Mouse (Mus musculus): Measurements from ENCODE around the gene Atg16l2. TPM values are rescaled to one million over a fixed set of nuclear protein-coding genes. Genes with fewer than 3 reads are reported as not detected.

Gene Atg16l2
- polyA plus RNA-seq, 1 experiment from 2014 or later: 25.8 TPM

GRCm38 (mm10) chr7:101292086-101292485 is 10.0 kb downstream of the Atg16l2 start:
- peaks cover 40% of the 10 kb centered on the region for H3K36me3 ChIP-seq
- no peak for ATAC-seq (ENCODE audit: insufficient number of reproducible peaks, insufficient read depth, low FRiP score, low TSS enrichment, low read depth)
- no peak overlapping the region for H3K4me3 ChIP-seq (replicated peaks)
- no peak overlapping the region for H3K27ac ChIP-seq
- H3K27me3 ChIP-seq: no peaks in the 10 kb centered on the region
- H3K9me3 ChIP-seq: no peaks in the 10 kb centered on the region
- WGBS: 67% methylated on average over 4 of the region's 4 CpGs
- H3K4me1 ChIP-seq (replicated peaks): peaks cover 10% of the 10 kb centered on the region
- H3K4me2 ChIP-seq: no peak overlapping the region
- H3K9ac ChIP-seq (replicated peaks): no peak overlapping the region

- Histone ChIP-seq H3K9ac (replicated peaks) (no peak overlapping the region), H3K4me1 (replicated peaks) (peaks cover 5% of the 10 kb centered on the region), H3K27me3 (no peaks in the 10 kb centered on the region), H3K4me2 (no peak overlapping the region), H3K36me3 (peaks cover 41% of the 10 kb centered on the region), H3K4me3 (replicated peaks) (no peak overlapping the region), H3K9me3 (no peaks in the 10 kb centered on the region), H3K27ac (no peak overlapping the region)
- ATAC-seq (ENCODE audit: insufficient number of reproducible peaks, insufficient read depth, low FRiP score, low TSS enrichment, low read depth): no peak
- 89% methylated on average over 8 of the region's 8 CpGs for WGBS
These were observed 10.4 kb downstream of the Atg16l2 start for GRCm38 (mm10) chr7:101291641-101292040.

GRCm38 (mm10) chr7:101291211-101291610 is 10.8 kb downstream of the Atg16l2 start:
- no peak for ATAC-seq (ENCODE audit: insufficient number of reproducible peaks, insufficient read depth, low FRiP score, low TSS enrichment, low read depth)
- Histone ChIP-seq H3K27ac (no peak overlapping the region), H3K4me3 (replicated peaks) (no peak overlapping the region), H3K9me3 (no peaks in the 10 kb centered on the region), H3K27me3 (no peaks in the 10 kb centered on the region), H3K4me1 (replicated peaks) (peaks cover 1% of the 10 kb centered on the region; the same call in 1 of the 2 replicates), H3K9ac (replicated peaks) (no peak overlapping the region), H3K4me2 (no peak overlapping the region), H3K36me3 (peaks cover 46% of the 10 kb centered on the region)
- WGBS: 89% methylated on average over 5 of the region's 5 CpGs

- ATAC-seq (ENCODE audit: insufficient number of reproducible peaks, insufficient read depth, low FRiP score, low TSS enrichment, low read depth): no peak
- 89% methylated on average over 10 of the region's 10 CpGs for WGBS
- Histone ChIP-seq H3K9me3 (no peaks in the 10 kb centered on the region), H3K9ac (replicated peaks) (no peak overlapping the region), H3K4me3 (replicated peaks) (no peak overlapping the region), H3K4me2 (no peak overlapping the region), H3K27me3 (no peaks in the 10 kb centered on the region), H3K4me1 (replicated peaks) (no peaks in the 10 kb centered on the region), H3K27ac (no peak overlapping the region), H3K36me3 (peaks cover 45% of the 10 kb centered on the region)
These were observed 11.7 kb downstream of the Atg16l2 start for GRCm38 (mm10) chr7:101290401-101290800.

- peaks cover 57% of the 10 kb centered on the region for H3K36me3 ChIP-seq
- WGBS: 33% methylated on average over 4 of the region's 4 CpGs
- H3K4me3 ChIP-seq (replicated peaks): no peak overlapping the region
- no peaks in the 10 kb centered on the region for H3K9me3 ChIP-seq
- no peak overlapping the region for H3K4me2 ChIP-seq
- ATAC-seq (ENCODE audit: insufficient number of reproducible peaks, insufficient read depth, low FRiP score, low TSS enrichment, low read depth): no peak
- H3K27me3 ChIP-seq: no peaks in the 10 kb centered on the region
- H3K27ac ChIP-seq: no peak overlapping the region
- no peaks in the 10 kb centered on the region for H3K4me1 ChIP-seq (replicated peaks)
- no peak overlapping the region for H3K9ac ChIP-seq (replicated peaks)
These were observed 13.6 kb downstream of the Atg16l2 start for GRCm38 (mm10) chr7:101288436-101288835.

- no peak overlapping the region for H3K27ac ChIP-seq
- H3K4me3 ChIP-seq (replicated peaks): no peak overlapping the region
- no peaks in the 10 kb centered on the region for H3K4me1 ChIP-seq (replicated peaks)
- peaks cover 60% of the 10 kb centered on the region for H3K36me3 ChIP-seq
- ATAC-seq (ENCODE audit: insufficient number of reproducible peaks, insufficient read depth, low FRiP score, low TSS enrichment, low read depth): no peak
- no peak overlapping the region for H3K4me2 ChIP-seq
- H3K27me3 ChIP-seq: no peaks in the 10 kb centered on the region
- WGBS: 89% methylated on average over 2 of the region's 2 CpGs
- H3K9me3 ChIP-seq: no peaks in the 10 kb centered on the region
- no peak overlapping the region for H3K9ac ChIP-seq (replicated peaks)
These were observed 14.2 kb downstream of the Atg16l2 start for GRCm38 (mm10) chr7:101287820-101288219.

GRCm38 (mm10) chr7:101286891-101287290 is 15.2 kb downstream of the Atg16l2 start:
- Histone ChIP-seq H3K9ac (replicated peaks) (no peak overlapping the region), H3K36me3 (peaks cover 66% of the 10 kb centered on the region), H3K4me2 (no peak overlapping the region), H3K4me1 (replicated peaks) (no peaks in the 10 kb centered on the region), H3K27ac (no peak overlapping the region), H3K4me3 (replicated peaks) (no peak overlapping the region), H3K27me3 (no peaks in the 10 kb centered on the region), H3K9me3 (no peaks in the 10 kb centered on the region)
- ATAC-seq (ENCODE audit: insufficient number of reproducible peaks, insufficient read depth, low FRiP score, low TSS enrichment, low read depth): no peak
- WGBS: 81% methylated on average over 4 of the region's 4 CpGs

GRCm38 (mm10) chr7:101284504-101284903 is 17.5 kb downstream of the Atg16l2 start:
- peaks cover 71% of the 10 kb centered on the region for H3K36me3 ChIP-seq
- 62% methylated on average over 1 of the region's 1 CpGs for WGBS
- H3K27ac ChIP-seq: no peak overlapping the region

GRCm38 (mm10) chr7:101282721-101283120 is 19.3 kb downstream of the Atg16l2 start:
- H3K4me3 ChIP-seq (replicated peaks): no peak overlapping the region
- H3K4me2 ChIP-seq: no peak overlapping the region
- no peak overlapping the region for H3K9ac ChIP-seq (replicated peaks)
- no peak for ATAC-seq (ENCODE audit: insufficient number of reproducible peaks, insufficient read depth, low FRiP score, low TSS enrichment, low read depth)
- WGBS: 87% methylated on average over 3 of the region's 3 CpGs
- no peaks in the 10 kb centered on the region for H3K27me3 ChIP-seq
- H3K36me3 ChIP-seq: peaks cover 81% of the 10 kb centered on the region
- H3K9me3 ChIP-seq: no peaks in the 10 kb centered on the region
- no peaks in the 10 kb centered on the region for H3K4me1 ChIP-seq (replicated peaks)
- H3K27ac ChIP-seq: no peak overlapping the region

More at GRCm38 (mm10) chr7:101284504-101284903, 17.5 kb downstream of the Atg16l2 start:
- no peak overlapping the region for H3K4me3 ChIP-seq (replicated peaks)
- no peaks in the 10 kb centered on the region for H3K27me3 ChIP-seq
- H3K4me1 ChIP-seq (replicated peaks): no peaks in the 10 kb centered on the region
- no peak for ATAC-seq (ENCODE audit: insufficient number of reproducible peaks, insufficient read depth, low FRiP score, low TSS enrichment, low read depth)
- H3K4me2 ChIP-seq: no peak overlapping the region
- no peaks in the 10 kb centered on the region for H3K9me3 ChIP-seq
- H3K9ac ChIP-seq (replicated peaks): no peak overlapping the region

GRCm38 (mm10) chr7:101272466-101273160 is 29.4 kb downstream of the Atg16l2 start:
- H3K36me3 ChIP-seq: peaks cover 52% of the 10 kb centered on the region
- H3K4me2 ChIP-seq: no peak overlapping the region
- H3K27me3 ChIP-seq: no peaks in the 10 kb centered on the region

GRCm38 (mm10) chr7:101271602-101272001 is 30.4 kb downstream of the Atg16l2 start:
- Histone ChIP-seq H3K27me3 (no peaks in the 10 kb centered on the region), H3K4me1 (replicated peaks) (no peaks in the 10 kb centered on the region), H3K4me3 (replicated peaks) (no peak overlapping the region), H3K4me2 (no peak overlapping the region), H3K9ac (replicated peaks) (no peak overlapping the region), H3K36me3 (peaks cover 45% of the 10 kb centered on the region), H3K27ac (no peak overlapping the region), H3K9me3 (no peaks in the 10 kb centered on the region)
- WGBS: 80% methylated on average over 1 of the region's 1 CpGs
- no peak for ATAC-seq (ENCODE audit: insufficient number of reproducible peaks, insufficient read depth, low FRiP score, low TSS enrichment, low read depth)

More at GRCm38 (mm10) chr7:101272466-101273160, 29.4 kb downstream of the Atg16l2 start:
- Histone ChIP-seq H3K9me3 (no peaks in the 10 kb centered on the region), H3K9ac (replicated peaks) (no peak overlapping the region), H3K4me3 (replicated peaks) (no peak overlapping the region), H3K27ac (no peak overlapping the region), H3K4me1 (replicated peaks) (no peaks in the 10 kb centered on the region)
- WGBS: 93% methylated on average over 8 of the region's 8 CpGs
- ATAC-seq (ENCODE audit: insufficient number of reproducible peaks, insufficient read depth, low FRiP score, low TSS enrichment, low read depth): no peak

All from limb, embryonic 12.5 days (tissue).